Mouse (Mus musculus) heart, adult 9 months (tissue): ENCODE results near the gene Calu.

Experiments used
- DNase-seq, 2 experiments: peaks; one replicate each; pipeline ENCODE4 v3.0.0; 2022; ENCODE audit warnings: low spot score in 2 of 2

Calu gene

GRCm38 (mm10) chr6:29420596-29420995, 72.7 kb downstream of the Calu start:
- no peak for DNase-seq

DNA sequence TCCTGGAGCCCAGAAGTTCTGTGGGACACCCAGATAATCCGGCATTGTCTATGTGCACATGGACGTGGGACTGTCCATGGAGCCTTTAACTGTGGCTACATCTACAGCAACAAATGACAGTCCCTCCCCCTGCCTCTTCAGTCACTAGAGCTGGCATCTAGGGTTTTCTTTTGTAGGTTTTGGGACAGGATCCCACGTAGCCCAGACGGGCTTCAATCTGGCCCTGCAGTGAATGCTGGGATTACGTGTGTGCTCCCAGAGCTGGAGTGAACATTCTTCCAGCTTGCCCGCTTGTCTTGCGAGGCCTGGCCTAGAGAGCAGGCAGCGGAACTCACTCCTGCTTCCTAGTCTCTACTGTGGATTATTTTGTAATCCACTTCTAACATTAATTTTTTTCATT, 77.2 kb downstream of the Calu start:
- DNase-seq = no peak

DNA sequence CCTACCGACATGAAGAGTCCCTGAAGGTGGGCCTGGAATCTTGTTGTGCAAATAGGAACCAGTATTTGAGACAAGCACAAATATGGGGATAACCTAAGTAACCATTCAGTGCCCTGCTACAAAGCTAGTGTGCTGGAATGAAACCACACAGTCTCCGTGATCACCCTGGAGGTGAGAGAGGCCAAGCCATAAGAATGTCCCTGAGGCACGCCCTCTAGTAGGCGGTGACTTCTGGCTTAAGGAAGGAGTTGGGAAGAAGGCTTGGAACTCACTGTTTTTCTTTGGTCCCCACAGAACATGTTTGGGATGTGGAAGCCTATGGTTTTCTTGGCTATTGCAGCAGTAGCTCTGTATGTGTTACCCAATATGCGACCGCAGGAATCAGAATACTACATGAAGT, 78.5 kb downstream of the Calu start:
- no peak for DNase-seq
